Mouse (Mus musculus): Measurements from ENCODE around the gene Fto. TPM values are rescaled to one million over a fixed set of nuclear protein-coding genes. Genes with fewer than 3 reads are reported as not detected.
A peak's percentile ranks its signal among the peaks of the same experiment; 100 is the strongest.

Fto gene
- polyA plus RNA-seq, 1 experiment from 2014 or later, result 90.1 TPM

DNA sequence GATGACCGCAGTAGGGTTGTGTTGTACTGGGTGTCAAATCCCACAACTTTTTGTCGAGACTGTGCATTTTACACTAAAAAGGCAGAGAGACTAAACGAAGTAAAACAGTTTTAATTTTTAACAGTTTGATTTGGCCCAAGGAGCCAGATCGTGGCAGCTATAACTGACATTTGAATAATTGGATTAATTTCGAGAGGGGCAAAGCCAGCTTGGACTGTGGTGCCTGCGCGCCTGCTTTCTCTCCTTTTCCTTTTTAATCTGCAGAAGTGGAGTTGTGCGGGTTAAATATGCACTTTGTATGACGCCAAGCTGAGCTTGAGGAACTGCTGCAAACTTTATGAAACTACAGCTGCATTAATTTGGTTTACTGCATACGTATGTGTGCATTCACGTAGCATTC, 239.3 kb downstream of the Fto start:
- Histone ChIP-seq H3K36me3 (ENCODE audit: poor library complexity, severe bottlenecking) (no peaks in the 10 kb centered on the region), H3K4me3 (no peak overlapping the region), H3K9me3 (replicated peaks) (no peaks in the 10 kb centered on the region), H3K27ac (no peak overlapping the region), H3K4me2 (no peak overlapping the region), H3K9ac (no peak overlapping the region), H3K27me3 (no peaks in the 10 kb centered on the region), H3K4me1 (peaks cover 29% of the 10 kb centered on the region)
- 72% methylated on average over 11 of the region's 11 CpGs for WGBS
- no peak for ATAC-seq

DNA sequence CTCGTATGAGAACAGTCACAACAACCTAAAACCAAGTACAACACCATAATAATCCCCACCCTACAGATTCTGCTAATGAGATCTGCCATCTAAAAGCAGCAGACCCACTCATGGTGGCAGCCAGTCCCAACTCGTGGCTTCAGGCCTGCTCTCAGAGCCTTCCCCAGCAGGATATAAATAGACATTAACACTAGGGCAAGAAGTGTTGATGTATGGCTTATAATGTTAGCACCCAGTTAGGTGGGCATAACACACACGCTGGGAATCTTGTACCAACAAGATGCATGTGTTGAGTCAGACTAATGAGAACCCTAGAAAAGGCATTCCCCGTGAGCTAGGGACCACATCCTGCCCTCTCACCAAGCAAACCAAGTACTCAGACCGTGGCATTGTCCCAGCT, 240.1 kb downstream of the Fto start:
- no peaks in the 10 kb centered on the region for H3K9me3 ChIP-seq (replicated peaks)
- peaks cover 31% of the 10 kb centered on the region for H3K4me1 ChIP-seq
- no peak overlapping the region for H3K27ac ChIP-seq
- H3K9ac ChIP-seq, result no peak overlapping the region
- no peaks in the 10 kb centered on the region for H3K27me3 ChIP-seq
- H3K4me2 ChIP-seq, result no peak overlapping the region
- no peak for ATAC-seq
- H3K4me3 ChIP-seq, result no peak overlapping the region
- WGBS, result 67% methylated on average over 5 of the region's 5 CpGs
- H3K36me3 ChIP-seq (ENCODE audit: poor library complexity, severe bottlenecking), result no peaks in the 10 kb centered on the region

DNA sequence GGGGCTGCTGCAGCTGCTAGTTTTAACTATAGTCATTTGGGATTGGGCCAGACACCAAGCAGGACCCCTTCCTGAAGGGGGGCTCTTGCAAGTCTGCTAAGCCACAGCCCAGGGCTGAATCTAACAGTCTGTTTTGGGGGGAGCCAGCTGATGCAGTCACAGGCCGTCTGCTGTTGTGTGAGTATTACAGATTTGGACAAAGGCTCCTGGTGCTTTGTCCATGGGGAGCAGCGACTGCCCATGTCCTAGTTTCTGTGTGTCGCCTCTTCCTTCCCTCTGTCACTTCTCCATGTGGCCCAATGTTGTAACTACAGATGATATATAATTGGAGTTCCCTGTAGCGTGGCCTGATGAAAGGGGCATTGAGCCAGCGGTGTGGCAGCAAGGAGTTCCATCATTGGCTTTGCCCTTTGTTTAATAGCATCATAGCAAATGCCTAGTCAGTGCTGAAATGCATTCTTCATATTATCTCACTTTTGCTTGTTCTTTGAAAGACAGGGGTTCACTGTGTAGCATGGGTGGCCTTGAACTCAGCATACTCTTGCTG, 243.8 kb downstream of the Fto start:
- Histone ChIP-seq H3K36me3 (ENCODE audit: poor library complexity, severe bottlenecking) (no peaks in the 10 kb centered on the region), H3K27me3 (no peaks in the 10 kb centered on the region), H3K4me1 (peaks cover 22% of the 10 kb centered on the region), H3K9ac (no peak overlapping the region), H3K4me2 (no peak overlapping the region), H3K4me3 (no peak overlapping the region), H3K27ac (no peak overlapping the region), H3K9me3 (replicated peaks) (no peaks in the 10 kb centered on the region)
- 60% methylated on average over 5 of the region's 5 CpGs for WGBS
- no peak; the same call in 1 of the 2 replicates for ATAC-seq

DNA sequence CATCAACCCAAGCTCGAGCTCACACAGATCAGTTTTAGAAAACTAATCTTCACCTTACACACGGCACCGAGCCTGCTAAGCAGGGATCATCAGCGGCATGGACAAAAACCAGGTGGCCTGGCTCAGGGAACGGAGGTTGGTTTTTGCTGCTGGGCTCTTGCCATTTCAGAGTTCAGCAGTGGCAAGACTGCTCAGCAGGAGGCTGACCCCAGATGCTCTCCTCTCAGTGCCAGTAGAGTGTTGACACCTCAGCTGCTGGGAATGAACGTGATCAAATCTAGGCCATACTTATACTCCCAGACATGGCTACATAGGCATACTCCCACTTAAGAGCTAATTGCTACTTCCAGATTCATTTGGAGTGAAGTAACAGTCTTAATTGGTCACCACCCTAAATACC, 245.1 kb downstream of the Fto start:
- Histone ChIP-seq H3K36me3 (ENCODE audit: poor library complexity, severe bottlenecking) (no peaks in the 10 kb centered on the region), H3K27ac (no peak overlapping the region), H3K27me3 (no peaks in the 10 kb centered on the region), H3K4me1 (peaks cover 9% of the 10 kb centered on the region), H3K4me3 (no peak overlapping the region), H3K9me3 (replicated peaks) (no peaks in the 10 kb centered on the region), H3K9ac (no peak overlapping the region), H3K4me2 (no peak overlapping the region)
- 81% methylated on average over 6 of the region's 6 CpGs for WGBS
- ATAC-seq, result no peak

DNA sequence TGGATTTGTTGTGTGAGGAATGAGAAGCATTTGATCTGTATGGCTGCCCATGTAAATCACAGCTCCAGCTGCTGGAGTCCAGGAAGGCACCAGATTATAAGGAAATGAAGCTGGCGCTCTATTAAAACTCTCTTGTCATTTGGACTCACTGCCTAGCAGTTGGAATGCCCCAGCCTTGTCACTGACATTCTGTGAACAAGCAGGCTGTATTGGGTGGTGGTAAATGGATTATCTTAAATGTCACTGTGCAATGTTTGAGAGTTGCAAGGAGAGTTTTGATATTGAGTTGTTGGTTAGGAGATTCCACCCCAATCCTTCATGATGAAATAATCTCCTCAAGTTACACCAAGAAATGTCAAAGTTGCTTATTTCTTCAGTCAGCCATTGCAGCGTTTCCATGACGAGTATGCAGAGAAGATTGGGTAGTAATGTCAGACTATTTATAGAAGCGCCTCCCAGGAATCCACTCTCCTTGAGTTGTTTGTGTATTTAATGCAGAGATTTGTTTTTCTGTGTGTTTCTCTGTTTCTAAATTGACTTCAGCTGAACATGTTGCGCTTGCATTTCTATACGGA, 246.8 kb downstream of the Fto start:
- Histone ChIP-seq H3K4me1 (0 out of 2 replicates have a peak, but pooled peaks cover 3% of the 10 kb centered on the region), H3K27me3 (no peaks in the 10 kb centered on the region), H3K4me2 (no peak overlapping the region), H3K36me3 (ENCODE audit: poor library complexity, severe bottlenecking) (no peaks in the 10 kb centered on the region), H3K9me3 (replicated peaks) (no peaks in the 10 kb centered on the region), H3K4me3 (no peak overlapping the region), H3K9ac (no peak overlapping the region), H3K27ac (no peak overlapping the region)
- WGBS, result 89% methylated on average over 6 of the region's 6 CpGs
- no peak for ATAC-seq

DNA sequence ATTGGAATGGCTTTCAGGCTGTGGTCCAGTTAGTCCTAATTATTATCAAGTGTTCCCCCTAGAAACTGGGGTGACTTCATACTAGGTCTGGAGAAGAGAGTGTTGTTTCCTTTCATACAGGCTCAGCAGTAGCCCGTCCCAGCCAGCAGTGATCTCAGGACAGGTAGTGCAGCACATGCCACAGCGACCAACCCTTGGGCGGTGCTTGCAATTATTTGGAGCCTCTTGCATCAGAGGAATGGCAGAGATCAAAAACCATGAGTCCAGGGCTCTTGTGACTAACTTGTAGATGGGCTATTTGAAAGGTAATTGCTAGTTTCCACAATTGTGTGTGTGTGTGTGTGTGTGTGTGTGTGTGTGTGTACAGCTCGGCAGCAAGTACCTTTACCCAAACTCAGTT, 247.9 kb downstream of the Fto start:
- H3K4me1 ChIP-seq, result peaks cover 14% of the 10 kb centered on the region
- no peaks in the 10 kb centered on the region for H3K9me3 ChIP-seq (replicated peaks)
- no peaks in the 10 kb centered on the region for H3K27me3 ChIP-seq
- 86% methylated on average over 4 of the region's 4 CpGs for WGBS
- no peak overlapping the region for H3K4me2 ChIP-seq
- no peaks in the 10 kb centered on the region for H3K36me3 ChIP-seq (ENCODE audit: poor library complexity, severe bottlenecking)
- no peak for ATAC-seq
- H3K9ac ChIP-seq, result no peak overlapping the region
- no peak overlapping the region for H3K27ac ChIP-seq
- H3K4me3 ChIP-seq, result no peak overlapping the region

DNA sequence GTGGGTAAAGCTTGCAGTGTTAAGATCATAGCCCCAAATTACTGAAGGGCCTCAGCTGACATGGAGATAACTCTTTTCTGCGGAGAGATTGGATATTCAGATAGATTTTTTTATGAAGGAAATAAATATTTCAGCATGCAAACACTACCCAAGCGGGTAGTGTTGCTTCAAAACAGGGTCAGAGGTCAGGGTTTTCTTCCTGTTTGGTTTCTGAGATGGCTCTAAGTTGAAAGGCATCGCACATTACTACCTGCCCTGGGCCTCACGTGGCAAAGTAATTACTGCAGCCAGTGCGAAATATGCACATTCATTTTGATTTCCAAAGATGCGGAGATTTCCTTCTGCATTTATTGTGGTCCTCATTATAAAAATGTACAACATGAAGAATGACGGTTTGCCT, 249.3 kb downstream of the Fto start:
- ATAC-seq, result no peak
- 69% methylated on average over 7 of the region's 7 CpGs for WGBS
- H3K27me3 ChIP-seq, result no peaks in the 10 kb centered on the region

DNA sequence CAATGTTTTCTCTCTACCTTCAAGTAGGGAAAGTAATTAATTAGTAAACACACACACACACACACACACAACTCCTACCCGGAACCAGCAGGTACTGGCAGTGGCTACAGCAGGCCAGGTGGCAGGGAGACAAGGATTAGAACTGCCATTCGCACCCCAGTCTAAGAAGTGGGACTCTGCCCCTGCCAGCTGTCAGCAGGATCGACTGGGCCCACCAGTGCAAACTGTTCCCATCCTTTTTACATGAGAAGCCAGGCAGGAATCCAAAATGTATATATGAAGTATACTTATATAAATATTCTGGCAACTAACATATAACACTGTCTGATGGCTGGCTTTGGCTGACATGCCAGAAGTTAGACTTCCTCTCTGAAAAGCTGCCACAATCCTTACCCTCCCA, 250.0 kb downstream of the Fto start:
- Histone ChIP-seq H3K4me1 (peaks cover 23% of the 10 kb centered on the region), H3K4me2 (no peak overlapping the region), H3K27ac (no peak overlapping the region), H3K9ac (no peak overlapping the region), H3K36me3 (ENCODE audit: poor library complexity, severe bottlenecking) (no peaks in the 10 kb centered on the region), H3K27me3 (peaks cover 5% of the 10 kb centered on the region; the same call in 1 of the 2 replicates), H3K9me3 (replicated peaks) (no peaks in the 10 kb centered on the region), H3K4me3 (no peak overlapping the region)
- peak; percentile 45; the same call in 1 of the 2 replicates for ATAC-seq
- 76% methylated on average over 3 of the region's 3 CpGs for WGBS

More for the DNA sequence above, 249.3 kb downstream of the Fto start:
- H3K4me3 ChIP-seq, result no peak overlapping the region
- H3K9me3 ChIP-seq (replicated peaks), result no peaks in the 10 kb centered on the region
- no peak overlapping the region for H3K9ac ChIP-seq
- H3K4me1 ChIP-seq, result peaks cover 25% of the 10 kb centered on the region
- H3K36me3 ChIP-seq (ENCODE audit: poor library complexity, severe bottlenecking), result no peaks in the 10 kb centered on the region
- H3K27ac ChIP-seq, result no peak overlapping the region
- H3K4me2 ChIP-seq, result no peak overlapping the region

DNA sequence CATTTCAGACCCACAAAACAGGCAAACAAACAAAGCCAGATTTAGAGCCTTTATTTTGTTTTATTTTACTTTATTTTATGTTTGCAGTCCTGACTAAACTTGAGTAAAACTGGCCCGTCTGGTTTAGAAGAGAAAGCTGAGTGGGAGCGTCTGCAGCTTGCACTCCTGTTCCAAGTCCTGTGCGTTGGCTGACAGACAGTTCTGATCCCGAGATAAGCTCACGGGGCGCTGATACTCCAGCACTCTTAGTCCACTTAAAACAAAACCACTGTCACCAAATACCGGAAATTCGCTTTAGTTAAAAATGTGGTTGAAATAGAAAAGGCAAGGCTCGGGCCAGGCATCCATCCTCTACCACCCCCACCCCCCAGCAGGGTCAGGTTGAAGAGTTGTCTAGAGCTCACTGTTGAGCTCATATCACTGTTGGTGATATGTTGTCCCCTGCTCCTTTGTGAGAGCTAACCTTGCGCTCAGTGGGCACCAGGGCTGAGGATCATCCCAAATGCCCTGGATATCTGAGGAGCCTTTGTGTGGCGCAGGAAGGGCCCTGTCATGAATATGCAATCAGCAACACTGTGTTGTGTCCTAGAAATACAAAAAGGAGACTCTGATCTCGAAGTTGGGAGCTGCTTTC, 252.7 kb downstream of the Fto start:
- peak; percentile 29; the same call in 1 of the 2 replicates for ATAC-seq
- Histone ChIP-seq H3K27me3 (peaks cover 13% of the 10 kb centered on the region; the same call in 1 of the 2 replicates), H3K9ac (peak overlapping the region; percentile 12; the same call in 1 of the 2 replicates), H3K4me3 (no peak overlapping the region), H3K4me1 (peaks cover 37% of the 10 kb centered on the region), H3K9me3 (replicated peaks) (no peaks in the 10 kb centered on the region), H3K36me3 (ENCODE audit: poor library complexity, severe bottlenecking) (no peaks in the 10 kb centered on the region), H3K4me2 (peak overlapping the region; percentile 2; the same call in 1 of the 2 replicates), H3K27ac (no peak overlapping the region)
- 49% methylated on average over 12 of the region's 12 CpGs for WGBS

DNA sequence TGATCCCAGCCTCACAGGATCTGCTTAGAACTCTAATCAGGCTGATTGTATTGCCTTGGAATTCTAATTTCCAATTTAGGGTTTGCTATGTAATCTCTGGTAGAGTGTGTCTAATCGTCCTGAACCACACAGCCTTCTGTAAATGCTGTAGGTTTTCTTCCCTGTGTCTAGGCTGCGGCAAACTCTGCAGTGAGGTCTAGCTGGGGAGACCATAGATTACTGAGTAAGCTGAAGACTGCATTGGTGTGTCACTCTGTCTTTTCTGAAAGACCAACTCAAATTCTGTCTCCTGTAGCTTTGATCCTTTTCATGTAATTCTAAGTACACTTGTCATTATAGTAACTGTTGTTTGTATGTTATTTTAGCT, 253.2 kb downstream of the Fto start:
- no peak overlapping the region for H3K4me3 ChIP-seq
- peak overlapping the region; percentile 2; the same call in 1 of the 2 replicates for H3K4me2 ChIP-seq
- H3K36me3 ChIP-seq (ENCODE audit: poor library complexity, severe bottlenecking), result no peaks in the 10 kb centered on the region
- H3K27ac ChIP-seq, result peak overlapping the region; percentile 40; the same call in 1 of the 2 replicates
- WGBS, result 24% methylated on average over 2 of the region's 2 CpGs
- peaks cover 13% of the 10 kb centered on the region; the same call in 1 of the 2 replicates for H3K27me3 ChIP-seq
- no peaks in the 10 kb centered on the region for H3K9me3 ChIP-seq (replicated peaks)
- no peak overlapping the region for H3K9ac ChIP-seq
- H3K4me1 ChIP-seq, result peaks cover 37% of the 10 kb centered on the region
- ATAC-seq, result peak; percentile 20; the same call in 1 of the 2 replicates

DNA sequence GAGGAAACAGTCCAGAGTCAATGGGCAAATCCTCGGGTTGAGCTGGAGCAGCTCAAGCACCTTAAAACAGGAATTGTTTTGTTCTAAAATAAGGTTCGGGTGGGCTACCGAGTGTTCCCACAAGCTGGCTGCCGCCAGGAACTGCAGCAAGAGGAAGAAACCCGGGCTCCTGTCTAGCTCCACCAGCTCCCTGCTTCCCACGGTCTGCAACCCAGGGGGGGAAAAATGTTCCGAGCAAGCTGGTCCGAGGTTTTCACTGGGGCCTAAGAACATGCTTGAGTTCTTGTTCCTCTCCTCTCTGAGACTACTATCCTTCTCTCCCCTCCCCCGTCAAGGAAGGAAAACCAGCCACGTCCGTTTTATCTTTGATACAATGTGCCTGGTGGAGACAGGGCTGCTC, 256.5 kb downstream of the Fto start:
- H3K9ac ChIP-seq, result no peak overlapping the region
- no peak overlapping the region for H3K4me3 ChIP-seq
- no peaks in the 10 kb centered on the region for H3K9me3 ChIP-seq (replicated peaks)
- H3K27me3 ChIP-seq, result peaks cover 19% of the 10 kb centered on the region; the same call in 1 of the 2 replicates
- ATAC-seq, result no peak
- no peaks in the 10 kb centered on the region for H3K36me3 ChIP-seq (ENCODE audit: poor library complexity, severe bottlenecking)
- H3K27ac ChIP-seq, result no peak overlapping the region
- WGBS, result 29% methylated on average over 11 of the region's 11 CpGs
- no peak overlapping the region for H3K4me2 ChIP-seq
- H3K4me1 ChIP-seq, result peaks cover 49% of the 10 kb centered on the region

DNA sequence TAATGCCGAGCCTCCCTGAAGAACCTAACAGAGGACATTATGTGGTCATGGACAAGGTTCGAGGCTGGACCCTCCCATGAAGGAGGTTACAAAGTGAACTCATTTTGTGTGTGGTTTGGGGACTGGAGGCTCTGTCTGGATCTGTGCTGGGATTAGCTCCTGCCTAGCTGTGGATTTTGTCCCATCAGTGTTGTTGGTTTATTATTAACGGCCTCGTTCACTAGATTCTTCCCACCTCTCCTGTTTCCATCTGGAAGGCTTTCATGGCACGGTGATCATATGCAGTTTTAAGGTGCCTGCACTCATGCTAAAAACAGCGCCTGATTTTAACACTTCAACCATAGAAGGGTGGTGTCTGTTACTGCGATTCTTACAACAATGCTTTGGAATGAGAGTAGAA, 257.5 kb downstream of the Fto start:
- Histone ChIP-seq H3K27ac (no peak overlapping the region), H3K36me3 (ENCODE audit: poor library complexity, severe bottlenecking) (no peaks in the 10 kb centered on the region), H3K4me1 (peaks cover 48% of the 10 kb centered on the region), H3K9ac (no peak overlapping the region), H3K27me3 (peaks cover 24% of the 10 kb centered on the region; the same call in 1 of the 2 replicates), H3K9me3 (replicated peaks) (no peaks in the 10 kb centered on the region), H3K4me2 (no peak overlapping the region), H3K4me3 (no peak overlapping the region)
- 76% methylated on average over 7 of the region's 7 CpGs for WGBS
- ATAC-seq, result no peak
